Mouse (Mus musculus): Measurements from ENCODE around the gene Chst15. TPM values are rescaled to one million over a fixed set of nuclear protein-coding genes. Genes with fewer than 3 reads are reported as not detected.

Chst15 gene
- polyA plus RNA-seq, 1 experiment from 2014 or later = 4.4 TPM

DNA sequence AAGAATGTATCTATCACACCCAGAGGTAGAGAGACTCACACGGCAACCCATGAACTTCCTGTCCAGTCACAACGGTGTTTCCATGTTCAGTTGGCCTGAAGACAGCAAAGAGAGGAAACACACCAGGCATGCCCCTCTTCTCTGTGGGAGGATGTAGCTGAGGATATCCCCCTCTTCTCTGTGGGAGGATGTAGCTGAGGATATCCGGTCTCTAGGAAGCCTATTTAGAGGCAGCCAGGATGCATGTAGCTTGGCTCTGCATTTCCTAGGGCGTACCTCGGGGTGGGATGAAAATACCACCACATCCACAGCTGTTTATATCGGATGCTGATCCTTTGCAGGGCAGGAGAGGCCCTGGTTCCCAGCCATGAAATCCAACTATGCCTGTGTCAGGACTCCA lies 71.3 kb downstream of the Chst15 start:
- Histone ChIP-seq H3K27ac (no peak overlapping the region), H3K79me2 (ENCODE audit: inconsistent target) (no peaks in the 10 kb centered on the region), H3K36me3 (ENCODE audit: inconsistent target) (no peaks in the 10 kb centered on the region), H3K4me3 (ENCODE audit: inconsistent target) (no peak overlapping the region)
- 93% methylated on average over 6 of the region's 6 CpGs for WGBS (ENCODE audit: missing documents)

DNA sequence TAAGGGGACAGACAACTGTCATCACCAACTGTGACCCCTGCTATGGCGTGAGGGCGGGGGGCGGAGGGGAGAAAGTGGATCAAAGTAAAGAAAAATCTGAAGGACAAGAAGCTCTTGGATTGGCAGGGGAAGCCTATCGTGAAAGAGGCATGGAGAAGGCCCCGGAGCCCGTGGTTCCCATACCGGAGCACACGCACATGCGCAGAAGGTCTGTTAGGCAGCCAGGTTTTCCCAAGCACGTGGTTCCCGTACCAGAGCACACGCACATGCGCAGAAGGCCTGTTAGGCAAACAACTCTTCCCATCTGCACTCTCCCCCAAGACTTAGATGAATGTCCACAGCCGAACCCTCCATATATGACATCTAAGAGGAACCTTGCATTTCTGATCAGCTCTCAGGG lies 72.4 kb downstream of the Chst15 start:
- Histone ChIP-seq H3K79me2 (ENCODE audit: inconsistent target) (no peaks in the 10 kb centered on the region), H3K27ac (no peak overlapping the region), H3K36me3 (ENCODE audit: inconsistent target) (no peaks in the 10 kb centered on the region), H3K4me3 (ENCODE audit: inconsistent target) (no peak overlapping the region)
- 99% methylated on average over 14 of the region's 14 CpGs for WGBS (ENCODE audit: missing documents)

DNA sequence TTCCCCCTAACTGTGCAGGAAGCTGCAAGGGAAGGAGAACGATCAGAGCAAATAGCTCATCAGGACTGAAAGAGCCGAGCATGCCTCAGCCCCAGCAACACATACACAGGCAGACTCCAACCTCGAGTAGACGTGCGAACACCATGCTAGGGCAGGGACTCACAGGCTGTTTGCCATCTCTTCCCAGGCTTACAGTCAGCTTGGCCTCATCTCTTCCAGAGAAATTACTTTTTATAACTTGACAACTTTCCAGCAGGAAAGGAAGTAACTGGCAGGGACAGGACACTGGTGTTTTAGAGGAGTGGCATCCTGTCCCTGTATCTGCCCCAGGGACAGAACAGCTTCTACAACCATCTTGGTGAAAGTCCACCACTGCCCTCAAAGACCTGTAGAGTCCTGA lies 73.8 kb downstream of the Chst15 start:
- 60% methylated on average over 5 of the region's 5 CpGs for WGBS (ENCODE audit: missing documents)
- Histone ChIP-seq H3K4me3 (ENCODE audit: inconsistent target) (no peak overlapping the region), H3K36me3 (ENCODE audit: inconsistent target) (no peaks in the 10 kb centered on the region), H3K27ac (peak overlapping the region; percentile 54), H3K79me2 (ENCODE audit: inconsistent target) (no peaks in the 10 kb centered on the region)

DNA sequence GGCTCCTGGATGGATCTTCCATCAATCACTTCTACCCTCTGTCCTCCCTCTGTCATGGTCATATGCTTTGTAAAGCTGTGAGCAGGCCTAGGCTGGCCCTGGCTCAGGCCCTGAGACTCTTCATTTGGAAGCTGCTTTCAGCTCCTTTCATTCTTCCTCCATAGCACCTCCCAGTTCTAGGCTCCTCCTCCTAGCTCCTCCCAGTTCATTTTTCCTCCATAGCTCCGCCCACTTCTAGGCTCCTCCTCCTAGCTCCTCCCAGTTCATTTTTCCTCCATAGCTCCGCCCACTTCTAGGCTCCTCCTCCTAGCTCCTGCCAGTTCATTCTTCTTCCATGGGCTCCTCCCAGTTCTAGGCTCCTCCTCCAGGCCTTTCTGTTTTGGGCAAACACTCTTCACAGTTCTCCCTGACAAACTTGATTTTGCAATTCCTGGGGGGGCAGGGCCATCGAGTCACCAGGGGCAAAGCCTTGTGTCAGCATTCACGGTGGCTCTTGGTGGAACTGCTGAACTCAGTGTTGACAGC lies 74.3 kb downstream of the Chst15 start:
- H3K36me3 ChIP-seq (ENCODE audit: inconsistent target) = no peaks in the 10 kb centered on the region
- no peak overlapping the region for H3K4me3 ChIP-seq (ENCODE audit: inconsistent target)
- no peaks in the 10 kb centered on the region for H3K79me2 ChIP-seq (ENCODE audit: inconsistent target)
- WGBS (ENCODE audit: missing documents) = 20% methylated on average over 4 of the region's 4 CpGs
- no peak overlapping the region for H3K27ac ChIP-seq

DNA sequence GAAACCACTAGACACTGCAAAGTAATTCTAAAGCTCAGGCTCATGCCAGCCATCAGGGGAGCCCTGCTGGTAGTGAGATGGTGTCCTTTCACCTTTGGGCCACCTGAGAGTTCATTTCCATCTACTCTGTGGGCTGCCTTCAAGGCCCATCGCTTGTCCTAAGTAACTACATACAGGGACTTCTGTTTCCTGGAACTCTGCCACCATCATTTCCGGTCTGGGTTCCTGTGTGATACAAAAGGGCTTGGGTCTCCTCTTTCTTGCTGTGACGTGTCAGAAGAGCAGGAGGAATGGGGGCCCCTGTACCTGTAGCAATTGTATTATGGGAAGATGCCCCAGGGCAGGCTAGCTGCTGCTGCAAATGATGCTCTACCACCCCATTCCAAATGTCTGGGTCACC lies 78.1 kb downstream of the Chst15 start:
- 65% methylated on average over 3 of the region's 3 CpGs for WGBS (ENCODE audit: missing documents)
- Histone ChIP-seq H3K36me3 (ENCODE audit: inconsistent target) (no peaks in the 10 kb centered on the region), H3K79me2 (ENCODE audit: inconsistent target) (no peaks in the 10 kb centered on the region), H3K4me3 (ENCODE audit: inconsistent target) (no peak overlapping the region), H3K27ac (no peak overlapping the region)

DNA sequence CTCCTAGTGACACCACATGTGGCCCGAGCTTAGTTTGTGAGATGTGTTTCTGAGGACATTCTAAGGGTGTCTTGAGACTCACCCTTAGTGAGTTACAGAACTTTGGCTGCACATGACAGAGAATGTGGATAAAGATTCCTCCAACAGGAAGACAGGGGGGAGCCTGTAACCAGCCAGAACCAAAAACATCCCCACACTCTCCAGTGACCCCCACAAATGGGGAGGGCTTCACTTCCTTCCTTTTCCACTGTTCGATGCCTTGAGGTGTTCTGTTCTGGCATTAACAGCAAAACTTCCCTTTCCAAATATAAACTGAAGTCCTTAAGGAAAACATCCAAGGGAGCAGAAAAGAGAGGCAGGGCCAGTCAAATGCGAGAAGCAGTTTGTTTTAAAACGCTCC lies 79.8 kb downstream of the Chst15 start:
- Histone ChIP-seq H3K27ac (no peak overlapping the region), H3K4me3 (ENCODE audit: inconsistent target) (no peak overlapping the region), H3K36me3 (ENCODE audit: inconsistent target) (no peaks in the 10 kb centered on the region), H3K79me2 (ENCODE audit: inconsistent target) (no peaks in the 10 kb centered on the region)
- 72% methylated on average over 4 of the region's 4 CpGs for whole genome bisulfite sequencing (ENCODE audit: missing documents)

DNA sequence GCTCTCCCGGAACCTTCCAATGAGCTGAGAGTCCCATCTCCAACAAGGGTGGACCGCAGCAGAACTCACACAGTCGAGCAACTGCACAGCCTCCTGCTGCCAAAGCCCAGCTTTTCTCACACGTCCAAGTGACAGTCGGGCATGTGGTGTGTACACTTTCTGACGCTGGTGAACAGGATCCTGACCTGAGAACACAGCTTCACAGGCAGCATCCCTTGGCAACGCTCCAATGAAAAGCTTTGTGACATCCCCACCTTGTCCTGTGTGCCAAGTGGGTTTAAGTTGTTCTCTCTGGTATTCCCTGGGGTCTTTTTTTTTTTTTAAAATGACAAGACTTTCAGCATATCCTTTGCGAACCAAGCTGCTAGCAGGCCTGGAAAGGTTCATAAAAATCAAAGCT lies 80.2 kb downstream of the Chst15 start:
- Histone ChIP-seq H3K36me3 (ENCODE audit: inconsistent target) (no peaks in the 10 kb centered on the region), H3K79me2 (ENCODE audit: inconsistent target) (no peaks in the 10 kb centered on the region), H3K4me3 (ENCODE audit: inconsistent target) (no peak overlapping the region), H3K27ac (no peak overlapping the region)
- 94% methylated on average over 8 of the region's 8 CpGs for WGBS (ENCODE audit: missing documents)

DNA sequence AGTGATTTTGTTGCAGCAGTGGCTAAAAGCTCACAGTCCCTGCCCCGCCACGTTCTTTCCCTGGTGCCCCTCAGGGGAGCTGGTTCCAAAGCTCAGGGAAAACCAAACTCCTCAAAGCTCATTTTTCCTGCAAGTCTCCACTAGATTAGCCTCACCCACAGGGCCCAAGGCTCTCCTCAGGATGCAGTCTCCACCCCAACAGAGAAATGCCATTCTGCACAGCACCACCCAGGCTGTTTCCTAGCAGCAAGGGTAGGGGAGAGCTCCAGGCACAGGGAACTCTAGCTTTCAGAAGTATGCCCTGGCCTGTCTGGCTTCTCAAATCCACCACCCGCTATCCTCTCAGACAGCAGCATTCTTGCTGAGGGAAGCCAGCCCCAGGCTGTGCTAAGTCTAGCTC lies 82.8 kb downstream of the Chst15 start:
- Histone ChIP-seq H3K4me3 (ENCODE audit: inconsistent target) (no peak overlapping the region), H3K79me2 (ENCODE audit: inconsistent target) (no peaks in the 10 kb centered on the region)
- WGBS (ENCODE audit: missing documents) = 93% methylated on average over 3 of the region's 3 CpGs

DNA sequence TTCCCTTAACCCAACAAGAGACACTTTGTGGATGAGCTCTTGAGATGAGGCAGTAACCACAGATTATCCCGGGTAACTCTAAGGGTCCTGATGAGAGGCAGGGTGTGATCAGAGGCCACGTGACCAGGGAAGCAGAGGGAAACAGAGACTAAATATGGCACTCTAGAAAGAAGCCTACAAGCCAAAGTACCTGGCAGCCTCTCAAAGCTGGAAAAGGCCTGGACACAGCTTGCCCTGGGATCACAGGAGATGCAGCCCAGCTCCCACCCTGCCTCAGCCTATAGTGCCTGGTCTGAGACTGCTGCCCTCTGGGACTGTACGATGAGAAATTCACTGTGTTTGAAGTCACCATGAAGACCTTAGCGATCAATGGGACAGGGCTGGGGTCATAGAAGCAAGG lies 83.3 kb downstream of the Chst15 start:
- H3K79me2 ChIP-seq (ENCODE audit: inconsistent target) = no peaks in the 10 kb centered on the region
- WGBS (ENCODE audit: missing documents) = 98% methylated on average over 4 of the region's 4 CpGs
- H3K36me3 ChIP-seq (ENCODE audit: inconsistent target) = no peaks in the 10 kb centered on the region
- H3K27ac ChIP-seq = no peak overlapping the region
- H3K4me3 ChIP-seq (ENCODE audit: inconsistent target) = no peak overlapping the region

More for the DNA sequence above, 82.8 kb downstream of the Chst15 start:
- H3K36me3 ChIP-seq (ENCODE audit: inconsistent target) = no peaks in the 10 kb centered on the region
- no peak overlapping the region for H3K27ac ChIP-seq

DNA sequence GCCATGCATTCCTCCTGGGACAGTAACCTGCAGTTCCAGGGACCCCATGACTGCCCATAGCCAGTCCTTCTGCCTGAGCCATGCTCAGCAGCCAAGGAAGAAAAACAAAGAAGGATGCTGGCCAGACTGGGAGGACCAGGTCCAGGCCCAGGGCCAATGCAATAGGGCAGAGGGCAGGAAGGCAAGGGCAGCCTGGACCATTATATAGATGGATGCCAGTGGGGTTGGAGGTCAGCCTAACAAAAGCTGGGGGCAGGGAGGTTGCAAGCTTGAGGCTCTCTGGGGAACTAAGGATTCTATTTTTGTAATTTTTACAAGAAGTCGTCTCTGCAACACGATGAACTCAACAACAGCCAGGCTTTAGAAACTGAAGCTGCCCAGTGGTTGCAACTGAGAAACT lies 84.1 kb downstream of the Chst15 start:
- Histone ChIP-seq H3K79me2 (ENCODE audit: inconsistent target) (no peaks in the 10 kb centered on the region), H3K36me3 (ENCODE audit: inconsistent target) (no peaks in the 10 kb centered on the region), H3K4me3 (ENCODE audit: inconsistent target) (no peak overlapping the region), H3K27ac (no peak overlapping the region)
- WGBS (ENCODE audit: missing documents) = 27% methylated on average over 2 of the region's 2 CpGs

DNA sequence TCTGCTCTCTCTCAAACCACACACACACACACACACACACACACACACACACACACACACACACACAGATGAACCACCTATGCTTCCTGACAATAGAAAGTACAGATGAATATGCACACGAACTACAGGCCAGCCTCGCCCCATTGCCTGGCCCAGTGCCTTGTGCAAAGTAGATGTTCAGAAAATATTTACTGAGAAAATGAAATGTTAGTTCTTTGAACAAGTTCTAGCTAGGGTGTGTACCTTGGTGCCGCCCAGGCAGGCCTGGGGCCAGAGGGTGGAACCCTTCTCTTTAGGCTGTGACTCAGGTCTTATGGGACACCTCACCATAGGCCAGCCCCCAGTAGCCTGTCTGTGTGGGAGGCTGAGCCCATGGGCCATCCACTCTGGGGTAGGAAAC lies 85.6 kb downstream of the Chst15 start:
- Histone ChIP-seq H3K79me2 (ENCODE audit: inconsistent target) (no peaks in the 10 kb centered on the region), H3K4me3 (ENCODE audit: inconsistent target) (no peak overlapping the region), H3K27ac (no peak overlapping the region), H3K36me3 (ENCODE audit: inconsistent target) (no peaks in the 10 kb centered on the region)
- 92% methylated on average over 3 of the region's 3 CpGs for WGBS (ENCODE audit: missing documents)

DNA sequence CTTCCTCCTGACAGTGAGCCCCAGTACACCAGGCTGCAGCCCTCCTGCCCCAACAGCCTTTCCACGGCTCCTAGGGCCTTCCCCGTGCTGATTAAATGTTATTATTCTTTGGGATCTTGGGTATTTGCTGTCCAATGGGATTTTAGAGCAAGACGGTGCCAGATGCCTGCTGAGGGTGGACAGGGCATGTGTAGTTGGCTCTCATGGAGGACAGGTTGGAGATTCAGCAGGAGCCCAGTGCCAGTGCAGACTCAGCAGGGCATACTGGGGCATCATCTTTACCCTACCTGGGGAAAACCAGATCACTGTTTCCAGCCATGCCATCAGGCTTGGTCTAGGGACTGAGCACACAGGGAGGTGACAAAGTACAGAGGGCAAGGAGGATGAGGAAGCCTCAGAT lies 86.1 kb downstream of the Chst15 start:
- Histone ChIP-seq H3K79me2 (ENCODE audit: inconsistent target) (no peaks in the 10 kb centered on the region), H3K27ac (no peak overlapping the region), H3K36me3 (ENCODE audit: inconsistent target) (no peaks in the 10 kb centered on the region), H3K4me3 (ENCODE audit: inconsistent target) (no peak overlapping the region)
- WGBS (ENCODE audit: missing documents) = 95% methylated on average over 3 of the region's 3 CpGs

DNA sequence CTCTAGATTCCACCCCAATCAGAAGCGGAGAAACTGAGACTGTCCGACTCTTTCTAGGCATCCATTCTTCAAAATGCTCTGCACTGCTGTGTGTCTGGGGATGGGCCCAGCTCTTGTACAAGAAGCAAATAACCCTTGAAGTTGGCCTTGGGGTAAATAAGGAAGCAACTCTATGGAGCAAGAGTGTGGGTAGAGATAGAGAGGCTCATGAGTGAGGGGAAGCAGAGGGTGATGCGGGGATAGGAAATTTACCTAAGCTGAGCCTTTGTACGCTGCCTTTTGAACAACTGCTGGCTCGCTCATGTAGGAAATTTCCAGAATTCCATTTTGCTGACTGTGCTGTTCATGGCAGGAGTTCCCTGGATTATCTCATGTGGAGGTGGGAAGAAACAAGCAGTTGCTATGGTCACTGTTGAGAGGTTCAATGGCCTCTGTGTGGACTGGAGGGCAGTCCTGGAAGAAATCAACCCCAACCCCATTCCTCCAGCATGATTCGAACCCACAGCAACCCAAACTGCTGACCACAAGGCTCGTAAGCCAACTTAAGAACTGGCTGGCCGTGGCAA lies 89.9 kb downstream of the Chst15 start:
- H3K36me3 ChIP-seq (ENCODE audit: inconsistent target) = no peaks in the 10 kb centered on the region
- H3K27ac ChIP-seq = no peak overlapping the region
- 82% methylated on average over 8 of the region's 8 CpGs for WGBS (ENCODE audit: missing documents)
- no peaks in the 10 kb centered on the region for H3K79me2 ChIP-seq (ENCODE audit: inconsistent target)
- no peak overlapping the region for H3K4me3 ChIP-seq (ENCODE audit: inconsistent target)

DNA sequence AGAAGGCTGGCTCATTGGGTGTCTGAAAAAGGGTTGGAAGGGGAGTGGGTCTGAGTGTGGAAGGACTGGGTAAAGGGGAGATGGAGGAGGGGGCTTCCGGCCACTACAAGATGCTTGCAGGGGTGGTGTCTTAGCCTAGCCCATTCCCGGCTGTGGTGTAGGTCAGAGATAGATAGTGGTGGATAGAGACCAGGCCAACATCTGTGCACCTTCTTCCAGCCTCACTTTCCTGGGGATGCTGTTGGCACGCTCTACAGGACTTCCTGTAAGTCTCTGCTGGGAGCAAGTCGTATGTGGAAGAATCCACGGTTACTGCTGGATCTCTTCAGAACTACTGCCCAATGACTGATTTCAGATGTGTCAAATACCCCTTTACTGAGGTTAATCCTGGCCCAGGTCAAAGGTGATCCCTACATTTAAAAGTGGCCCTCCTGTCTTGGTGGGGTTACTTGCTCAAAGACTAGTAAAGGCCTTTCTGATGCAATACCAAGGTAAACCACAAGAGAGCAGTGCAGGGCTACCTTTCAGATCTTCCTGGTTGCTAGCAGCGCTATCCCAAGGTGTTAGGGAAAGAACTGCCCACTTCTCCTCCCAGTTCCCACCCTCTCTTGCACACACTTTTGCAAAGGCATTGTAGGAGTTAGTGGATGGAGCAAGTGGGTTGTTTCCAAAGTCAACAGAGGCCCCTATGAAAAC lies 90.5 kb downstream of the Chst15 start:
- H3K4me3 ChIP-seq (ENCODE audit: inconsistent target) = no peak overlapping the region

DNA sequence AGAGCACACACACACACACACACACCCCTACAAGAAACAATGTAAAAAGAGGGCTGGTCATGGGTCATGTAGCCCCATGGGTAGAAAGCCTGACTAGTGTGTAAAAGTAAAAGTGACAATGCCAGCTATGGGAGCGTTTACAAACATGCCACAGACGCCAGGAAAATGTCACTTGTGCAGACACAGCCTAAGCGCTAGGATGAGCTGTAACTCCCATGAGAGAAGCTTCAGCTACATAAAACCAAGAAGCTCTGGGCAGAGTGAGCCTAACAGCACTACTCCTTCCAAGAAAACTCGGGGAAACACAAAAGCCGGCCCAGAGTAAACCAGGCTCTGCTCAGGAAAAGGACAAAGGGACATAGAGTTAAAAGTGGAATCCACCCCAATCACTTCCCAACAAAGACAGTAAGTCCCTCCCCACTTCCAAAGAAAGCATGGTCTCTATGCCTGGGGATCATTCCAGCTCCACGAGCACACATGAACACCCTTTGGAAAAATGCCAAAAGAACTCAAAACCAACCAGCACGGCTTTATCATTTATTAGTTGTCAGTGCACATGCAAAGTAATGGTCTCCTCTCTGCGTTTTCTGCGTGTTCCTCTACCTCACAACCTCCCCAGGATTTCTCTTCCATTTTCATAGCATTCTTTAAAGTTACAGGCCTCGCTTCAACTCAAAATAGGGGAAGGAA lies 93.4 kb downstream of the Chst15 start:
- 57% methylated on average over 10 of the region's 10 CpGs for whole genome bisulfite sequencing (ENCODE audit: missing documents)
- H3K4me3 ChIP-seq (ENCODE audit: inconsistent target) = no peak overlapping the region
- H3K79me2 ChIP-seq (ENCODE audit: inconsistent target) = no peaks in the 10 kb centered on the region
- no peaks in the 10 kb centered on the region for H3K36me3 ChIP-seq (ENCODE audit: inconsistent target)
- H3K27ac ChIP-seq = no peak overlapping the region

More for the DNA sequence above, 90.5 kb downstream of the Chst15 start:
- 76% methylated on average over 6 of the region's 6 CpGs for WGBS (ENCODE audit: missing documents)
- H3K36me3 ChIP-seq (ENCODE audit: inconsistent target) = no peaks in the 10 kb centered on the region
- no peak overlapping the region for H3K27ac ChIP-seq
- H3K79me2 ChIP-seq (ENCODE audit: inconsistent target) = no peaks in the 10 kb centered on the region

All from macrophage (primary cell).